Mouse (Mus musculus) kidney, postnatal 4 days (tissue): Measurements from ENCODE around the gene Gstp3.

ENCODE experiments used
- DNase-seq, 2 experiments: peaks; one replicate each; pipeline ENCODE4 v3.0.0; 2021; ENCODE audit warnings: mixed read lengths in 2 of 2

Gstp3 gene

DNA sequence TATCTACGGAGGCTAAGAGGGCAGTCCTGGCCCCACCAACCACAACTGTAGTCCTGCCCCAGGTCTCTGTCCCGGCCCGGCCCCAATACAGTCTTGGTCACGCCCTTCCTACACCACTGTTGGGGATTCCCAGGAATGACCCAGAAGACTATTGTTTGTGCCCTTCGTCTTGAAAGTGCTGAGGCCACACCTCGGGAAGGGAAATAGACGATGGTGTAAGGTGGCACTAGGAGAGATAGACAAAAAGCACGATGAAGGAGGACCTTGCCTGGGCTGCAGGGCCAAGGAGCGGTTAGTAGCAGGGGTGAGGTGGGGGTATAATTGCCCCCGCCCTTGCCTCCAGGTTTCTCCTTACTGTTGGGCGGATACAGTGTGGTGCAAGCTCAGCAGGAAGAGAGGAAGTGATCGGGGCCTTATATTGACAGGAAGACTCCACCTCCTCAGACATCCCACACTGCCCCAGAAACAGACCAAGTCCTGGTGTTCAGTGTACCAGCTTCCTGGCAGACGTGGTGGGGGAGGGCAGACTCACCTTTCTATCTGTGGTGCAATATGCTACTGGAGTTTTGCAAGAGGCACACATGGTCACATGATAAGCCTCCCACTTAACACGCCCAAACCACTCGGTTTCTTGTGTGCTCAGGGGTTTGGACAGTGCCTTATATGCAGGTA, at the start of gene Gstp3:
Gstp3 (minus strand) TSS at position 501 of the 672 bp plus-strand sequence.
- DNase-seq, result no peak

DNA sequence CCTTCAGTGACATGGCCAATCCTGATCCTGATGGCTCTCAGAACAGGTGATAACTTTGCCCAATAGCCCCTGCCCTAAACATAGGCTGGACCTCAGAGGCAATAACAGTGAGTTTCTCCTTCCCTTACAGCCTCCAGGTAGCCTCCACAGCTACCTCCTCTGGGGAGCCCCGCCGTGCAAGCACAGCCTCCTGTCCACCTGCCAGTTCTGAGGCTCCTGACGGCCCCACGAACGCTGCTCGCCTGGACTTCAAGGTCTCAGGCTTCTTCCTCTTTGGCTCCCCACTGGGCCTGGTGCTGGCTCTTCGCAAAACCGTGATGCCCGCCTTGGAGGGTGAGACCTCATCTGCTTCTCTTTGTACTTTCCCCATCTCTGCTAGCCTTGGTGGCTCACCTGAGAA, 49.2 kb upstream of the Gstp3 start:
- DNase-seq, result no peak

DNA sequence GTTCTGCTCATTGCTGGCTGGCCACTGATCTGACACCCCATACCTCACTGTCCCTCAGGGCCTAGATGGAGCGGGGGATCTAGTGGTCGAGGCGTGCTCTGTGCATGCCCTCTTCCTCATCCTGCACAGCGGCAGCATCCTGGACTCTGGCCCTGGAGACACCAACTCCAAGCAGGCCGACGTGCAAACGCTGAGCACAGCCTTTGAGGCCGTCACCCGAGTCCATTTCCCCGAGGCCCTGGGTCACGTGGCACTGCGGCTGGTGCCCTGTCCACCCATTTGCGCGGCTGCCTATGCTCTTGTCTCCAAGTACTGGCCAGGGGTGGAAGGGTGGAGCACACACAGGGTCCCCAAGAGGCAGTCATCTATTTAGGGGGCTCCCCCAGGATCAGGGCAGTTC, 47.3 kb upstream of the Gstp3 start:
- no peak for DNase-seq

DNA sequence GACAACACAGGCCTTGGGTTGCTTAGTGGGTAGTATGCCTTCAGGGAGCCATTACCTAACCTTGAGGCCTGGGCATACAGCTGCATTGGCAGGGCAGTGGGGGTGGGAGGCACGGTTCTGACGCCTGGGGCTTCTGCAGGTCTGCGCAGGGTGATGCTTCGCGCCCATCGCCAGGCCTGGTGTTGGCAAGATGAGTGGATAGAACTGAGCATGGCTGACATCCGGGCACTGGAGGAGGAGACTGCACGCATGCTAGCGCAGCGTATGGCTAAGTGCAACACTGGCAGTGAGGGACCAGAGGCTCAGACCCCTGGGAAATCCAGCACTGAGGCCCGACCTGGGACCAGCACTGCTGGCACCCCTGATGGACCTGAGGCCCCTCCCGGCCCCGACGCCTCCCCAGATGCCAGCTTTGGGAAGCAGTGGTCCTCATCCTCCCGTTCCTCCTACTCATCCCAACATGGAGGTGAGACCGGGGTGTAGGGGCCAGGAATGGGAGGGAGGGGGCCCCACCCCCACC, 45.4 kb upstream of the Gstp3 start:
- DNase-seq, result no peak

GRCm38 (mm10) chr19:4103792-4104191, 44.4 kb upstream of the Gstp3 start:
- no peak for DNase-seq

DNA sequence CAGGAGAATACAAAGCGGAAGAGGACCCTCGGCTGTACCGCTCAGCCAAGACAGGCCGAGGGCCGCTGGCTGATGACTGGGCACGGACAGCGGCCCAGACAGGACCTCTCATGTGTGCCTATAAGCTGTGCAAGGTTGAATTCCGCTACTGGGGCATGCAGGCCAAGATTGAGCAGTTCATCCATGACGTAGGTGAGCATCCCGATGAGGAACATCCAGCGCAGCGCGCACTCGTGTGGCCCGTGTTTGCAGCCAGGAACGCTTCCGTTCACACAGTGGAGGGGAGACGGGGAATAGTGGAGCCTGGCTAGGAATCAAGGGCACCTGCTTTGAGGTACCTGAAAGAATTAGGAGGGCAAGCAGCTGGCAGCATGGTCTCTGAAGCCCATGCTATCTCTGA, 43.9 kb upstream of the Gstp3 start:
- no peak for DNase-seq

DNA sequence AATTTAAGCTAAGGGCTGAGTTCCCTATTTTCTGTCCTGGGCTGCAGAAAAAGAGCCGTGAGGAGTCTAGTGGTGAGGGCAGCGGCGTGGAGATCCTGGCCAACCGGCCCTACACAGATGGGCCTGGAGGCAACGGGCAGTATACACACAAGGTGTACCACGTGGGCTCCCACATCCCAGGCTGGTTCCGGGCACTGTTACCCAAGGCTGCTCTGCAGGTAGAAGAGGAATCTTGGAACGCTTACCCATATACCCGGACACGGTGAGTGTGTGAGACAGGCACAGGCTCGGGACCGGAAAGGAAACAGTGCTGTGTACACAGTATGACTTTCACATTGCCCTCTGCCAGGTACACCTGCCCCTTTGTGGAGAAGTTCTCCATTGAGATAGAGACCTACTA, 43.3 kb upstream of the Gstp3 start:
- DNase-seq, result no peak

GRCm38 (mm10) chr19:4102049-4102448, 42.7 kb upstream of the Gstp3 start:
- DNase-seq, result no peak

GRCm38 (mm10) chr19:4101466-4101865, 42.1 kb upstream of the Gstp3 start:
- DNase-seq, result no peak

- DNase-seq, result peak; percentile 66 to 71
These were observed 41.4 kb upstream of the Gstp3 start for GRCm38 (mm10) chr19:4100718-4101261.

DNA sequence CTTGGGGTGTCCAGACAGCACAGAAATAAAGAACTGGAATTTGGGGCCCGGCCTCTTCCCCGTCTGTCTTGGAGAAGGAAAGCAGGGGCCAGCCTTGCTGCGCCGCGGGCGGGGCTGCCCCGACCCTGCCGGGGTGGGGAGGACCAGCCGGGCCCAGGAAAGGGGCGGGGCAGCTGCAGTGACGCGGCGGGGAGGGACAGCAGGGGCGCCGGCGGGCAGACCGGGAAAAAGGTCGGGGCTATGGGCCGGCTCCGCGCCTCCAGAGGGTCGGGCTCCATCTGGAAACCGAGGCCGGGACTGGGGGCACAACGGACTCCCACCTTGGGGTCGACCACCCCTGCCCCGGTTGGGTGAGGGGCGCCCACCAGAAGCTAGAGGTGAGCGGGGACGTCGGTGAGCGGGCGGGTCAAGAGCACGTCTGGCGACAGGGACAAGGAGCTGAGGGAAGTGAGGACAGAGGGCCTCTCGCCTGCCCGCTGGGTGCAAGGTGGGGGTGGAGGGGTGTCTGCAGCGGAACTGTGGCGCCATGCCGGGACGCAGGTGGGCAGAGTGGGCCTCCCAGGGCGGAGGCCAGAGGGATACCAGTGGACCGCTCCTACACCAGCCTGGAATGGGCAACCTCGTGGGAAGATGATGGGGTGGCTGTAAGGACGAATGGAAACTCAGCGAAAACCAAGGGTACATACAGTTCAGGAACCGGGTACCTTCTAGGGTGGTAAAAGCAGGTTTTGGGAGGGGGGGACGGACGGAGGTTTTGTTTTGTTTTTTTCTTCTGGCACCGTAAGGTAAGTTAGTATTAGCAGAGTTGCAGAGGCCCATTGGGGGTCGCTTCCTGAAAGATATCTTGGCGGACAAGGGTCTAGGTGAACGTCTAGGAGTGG, 40.7 kb upstream of the Gstp3 start, which contains the start of gene Pitpnm1:
Pitpnm1 (plus strand) TSS at position 162 of the 881 bp plus-strand sequence.
- peak; percentile 83 to 85 for DNase-seq

GRCm38 (mm10) chr19:4099056-4099455, 39.7 kb upstream of the Gstp3 start:
- peak; percentile 97 for DNase-seq

DNA sequence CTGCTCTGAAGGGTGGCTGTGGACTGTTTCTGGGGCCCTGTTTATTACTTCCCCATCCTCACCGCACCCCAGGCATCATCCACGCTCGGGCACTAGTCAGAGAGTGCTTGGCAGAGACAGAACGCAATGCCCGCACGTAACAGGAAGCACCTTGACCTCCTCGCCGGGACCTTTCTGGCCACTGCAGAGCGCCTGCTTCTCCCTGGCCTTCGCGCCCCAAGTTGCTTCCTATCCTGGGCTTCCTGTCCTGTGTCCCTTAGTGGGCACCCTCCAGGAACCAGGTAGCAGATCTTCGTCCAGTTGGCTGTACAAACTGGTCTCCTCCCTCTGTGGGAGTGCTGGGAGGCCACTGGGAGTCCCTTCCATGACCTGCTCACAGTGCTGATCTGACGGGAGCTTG, 39.1 kb upstream of the Gstp3 start:
- no peak for DNase-seq

- DNase-seq, result peak; percentile 78 to 86
These were observed 38.1 kb upstream of the Gstp3 start for GRCm38 (mm10) chr19:4097441-4097825.

- peak; percentile 100 for DNase-seq
These were observed 37.5 kb upstream of the Gstp3 start, which contains the start of gene Cdk2ap2 for GRCm38 (mm10) chr19:4096642-4097440. Cdk2ap2 (plus strand) TSS chr19:4097182.

- DNase-seq, result no peak
These were observed 36.4 kb upstream of the Gstp3 start for GRCm38 (mm10) chr19:4095802-4096201.

DNA sequence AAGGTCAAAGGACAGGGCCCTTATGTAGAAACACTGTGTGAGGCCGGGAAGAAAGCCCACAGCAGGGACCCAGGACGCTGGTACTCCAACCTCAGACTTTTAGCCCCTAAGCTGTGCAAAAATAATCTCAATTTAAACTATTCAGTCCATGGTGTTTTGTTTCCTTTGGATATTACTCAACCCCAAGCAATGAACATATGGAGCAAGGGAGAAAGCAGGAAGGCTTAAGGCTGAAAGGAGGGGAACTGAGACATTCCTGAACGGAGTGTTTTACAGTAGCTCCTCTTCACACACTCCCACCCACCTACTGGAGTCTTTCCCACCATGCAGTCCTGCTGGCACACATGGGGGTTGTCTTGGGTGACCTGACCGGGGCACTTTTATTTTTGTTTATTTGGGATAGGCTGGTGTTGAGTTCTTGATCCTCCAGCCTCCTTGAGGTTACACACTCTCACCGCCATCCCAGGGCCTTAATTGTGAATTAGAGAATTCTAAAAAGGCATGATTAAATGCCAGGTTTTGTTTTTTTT, 35.5 kb upstream of the Gstp3 start:
- DNase-seq, result no peak

- no peak for DNase-seq
These were observed 35.0 kb upstream of the Gstp3 start for GRCm38 (mm10) chr19:4094348-4094747.

DNA sequence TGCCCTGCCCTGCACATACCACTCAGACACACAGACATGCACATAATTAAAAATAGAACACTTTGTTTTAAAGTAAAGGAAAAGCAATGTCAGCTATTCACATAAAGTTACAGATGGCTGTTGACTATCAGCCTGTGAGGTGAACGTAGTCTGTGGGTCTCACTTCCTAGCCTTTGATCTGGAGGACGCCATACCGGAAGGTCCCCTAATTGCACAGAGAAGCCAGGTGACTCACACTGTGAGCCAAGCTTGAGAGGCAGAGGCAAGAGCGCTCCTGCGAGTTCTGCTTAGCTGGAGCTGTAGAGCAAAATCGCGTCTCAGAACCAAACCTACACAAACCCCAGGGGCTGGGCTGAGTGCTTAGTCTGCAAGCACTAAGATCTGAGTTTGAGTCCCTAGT, 34.4 kb upstream of the Gstp3 start:
- DNase-seq, result no peak

GRCm38 (mm10) chr19:4092750-4093149, 33.4 kb upstream of the Gstp3 start:
- DNase-seq, result no peak

GRCm38 (mm10) chr19:4091383-4091782, 32.0 kb upstream of the Gstp3 start:
- DNase-seq, result no peak

DNA sequence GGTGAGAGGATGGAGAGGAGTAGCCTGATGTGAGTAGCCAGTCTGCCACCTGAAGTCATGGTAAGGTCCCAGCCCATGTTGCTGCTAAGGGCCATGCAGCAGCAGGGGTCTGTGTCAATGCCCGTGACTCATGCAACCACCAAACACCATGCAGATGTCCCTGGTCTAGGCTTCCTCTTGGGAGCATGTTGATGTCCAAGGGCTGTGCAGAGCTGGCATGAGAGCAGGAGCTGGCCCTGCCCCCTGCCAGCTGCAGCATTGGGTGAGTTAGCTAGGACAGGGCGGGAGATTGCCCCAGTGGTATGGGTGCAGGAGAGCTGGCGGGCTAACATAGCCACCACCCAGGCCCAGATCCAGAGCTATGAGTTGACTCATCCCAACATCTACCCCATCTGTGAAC, 31.1 kb upstream of the Gstp3 start:
- no peak for DNase-seq
